Mouse (Mus musculus) right cerebral cortex, adult 18-20 months (tissue): ENCODE results near the gene Cyp24a1.

ENCODE experiments used
- DNase-seq: peaks from one replicate; pipeline ENCODE4 v3.0.0; 2022; ENCODE audit warnings: mixed read lengths

The Cyp24a1 gene

DNA sequence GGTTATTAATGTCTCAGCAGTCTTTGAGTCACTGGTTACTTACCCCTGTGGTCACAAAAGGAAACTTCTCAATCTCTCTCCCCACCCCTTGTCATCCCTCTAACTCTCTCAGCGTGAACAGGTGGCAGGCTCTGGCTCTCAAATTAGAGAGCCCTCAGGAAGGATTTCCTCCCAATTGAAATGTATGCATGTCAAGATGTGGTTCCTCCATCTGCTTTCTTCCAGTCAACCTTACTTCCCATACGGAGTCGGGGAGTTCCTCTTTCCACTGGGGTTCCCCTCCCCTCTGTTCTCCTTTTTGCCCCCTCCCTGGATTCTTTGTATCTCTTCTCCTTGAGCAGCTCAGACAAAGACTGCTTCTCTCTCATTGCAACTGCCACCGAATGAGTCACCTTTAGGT lies 60.7 kb downstream of the Cyp24a1 start:
- no peak for DNase-seq
